Mouse (Mus musculus): ENCODE measurements around the gene Tnfaip8l2.
"Not testable (repeated sequence)": the region's sequence is repeated elsewhere in the genome, so short reads cannot be mapped to it uniquely, and the experiment has no call there.

Tnfaip8l2 gene

DNA sequence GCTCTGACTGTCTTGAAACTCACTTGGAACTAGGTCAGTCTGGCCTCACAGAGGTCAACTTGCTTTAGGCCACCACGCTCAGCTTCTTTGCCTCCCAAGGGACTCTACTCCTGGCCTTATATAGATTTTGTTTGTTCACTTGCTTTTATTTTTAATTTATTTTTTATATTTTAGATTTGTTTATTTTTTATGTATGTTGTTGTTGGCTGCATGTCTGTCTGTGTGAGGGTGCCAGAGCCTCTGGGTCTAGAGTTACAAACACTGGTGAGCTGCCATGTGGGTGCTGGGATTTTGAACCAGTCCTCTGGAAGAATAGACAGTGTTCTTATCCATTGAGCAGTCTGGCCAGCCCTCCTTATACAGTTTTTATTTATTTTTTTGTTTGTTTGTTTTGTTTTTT is 29.4 kb downstream of the Tnfaip8l2 start:
- DNase-seq (ENCODE audit: low spot score): no peak

DNA sequence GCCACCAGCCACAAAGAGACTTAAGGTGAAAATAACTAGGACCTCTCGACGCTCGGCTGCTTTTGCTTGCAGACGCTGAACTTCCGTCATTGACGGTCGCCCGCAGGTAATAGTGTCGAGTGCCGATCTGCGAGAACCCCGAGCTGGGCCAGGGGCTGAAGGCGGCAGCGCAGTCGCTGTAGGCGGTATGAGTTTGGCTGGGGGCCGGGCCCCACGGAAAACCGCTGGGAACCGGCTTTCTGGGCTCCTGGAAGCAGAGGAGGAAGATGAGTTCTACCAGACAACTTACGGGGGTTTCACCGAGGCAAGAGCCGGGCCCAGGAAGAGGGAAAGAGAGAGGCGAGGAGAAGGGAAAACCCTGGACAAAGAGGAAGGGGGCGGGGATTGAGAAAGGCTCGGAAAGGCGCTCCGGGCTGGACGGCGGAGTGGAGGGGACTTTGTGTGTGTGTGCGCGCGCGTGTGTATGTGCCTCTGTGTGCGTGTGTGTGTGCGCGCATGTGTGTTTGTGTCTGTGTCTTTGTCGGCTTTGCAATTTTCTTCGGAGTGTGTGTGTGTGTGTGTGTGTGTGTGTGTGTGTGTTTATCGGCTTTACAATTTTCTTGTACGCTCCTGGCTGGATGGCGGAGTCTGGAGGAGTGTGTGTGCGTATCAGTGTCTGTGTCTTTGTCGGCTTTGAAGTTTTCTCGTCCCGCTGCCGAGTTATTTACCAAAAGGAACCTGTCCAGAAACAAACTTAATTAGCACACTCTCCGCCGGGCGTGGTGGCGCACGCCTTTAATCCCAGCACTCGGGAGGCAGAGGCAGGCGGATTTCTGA is 31.0 kb downstream of the Tnfaip8l2 start, which contains the start of gene Vps72:
Gene Vps72, plus strand, starts transcription at position 112 of the 816 bp plus-strand sequence.
- peak; percentile 90 for DNase-seq (ENCODE audit: low spot score)

DNA sequence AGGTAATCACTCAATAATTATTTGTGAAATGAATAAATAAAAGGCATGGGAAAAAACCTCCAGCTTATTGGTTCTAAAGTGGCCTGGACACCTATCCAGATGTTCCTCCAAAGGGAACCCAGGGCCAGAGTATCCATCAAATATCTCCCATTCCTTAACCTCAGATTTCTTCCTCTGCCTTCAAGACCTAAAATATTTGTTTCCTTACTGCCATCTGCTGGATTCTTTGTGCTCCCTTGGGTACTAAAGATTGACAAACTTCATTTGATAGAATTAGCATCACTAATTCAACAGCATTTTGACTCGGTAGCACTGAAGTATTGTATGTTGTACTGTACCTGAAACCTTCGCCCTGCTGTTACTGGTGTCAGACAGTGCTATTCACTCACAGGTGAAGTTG is 34.3 kb downstream of the Tnfaip8l2 start:
- peak; percentile 22 for DNase-seq (ENCODE audit: low spot score)

DNA sequence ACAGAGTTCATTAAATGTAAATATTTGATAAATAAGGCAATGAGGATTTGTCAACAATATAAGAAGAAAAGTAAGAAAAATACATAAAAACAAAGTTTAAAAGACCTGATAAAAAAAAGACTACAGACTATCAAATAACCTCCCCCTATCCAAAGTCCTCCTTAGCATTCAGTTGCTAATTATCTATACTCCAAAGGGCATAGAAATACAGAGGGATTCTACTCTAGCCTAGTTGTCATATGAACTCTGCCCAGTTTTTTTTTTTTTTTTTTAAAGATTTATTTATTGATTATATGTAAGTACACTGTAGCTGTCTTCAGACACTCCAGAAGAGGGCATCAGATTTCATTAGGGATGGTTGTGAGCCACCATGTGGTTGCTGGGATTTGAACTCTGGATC is 34.9 kb downstream of the Tnfaip8l2 start:
- DNase-seq (ENCODE audit: low spot score): not testable (repeated sequence)

DNA sequence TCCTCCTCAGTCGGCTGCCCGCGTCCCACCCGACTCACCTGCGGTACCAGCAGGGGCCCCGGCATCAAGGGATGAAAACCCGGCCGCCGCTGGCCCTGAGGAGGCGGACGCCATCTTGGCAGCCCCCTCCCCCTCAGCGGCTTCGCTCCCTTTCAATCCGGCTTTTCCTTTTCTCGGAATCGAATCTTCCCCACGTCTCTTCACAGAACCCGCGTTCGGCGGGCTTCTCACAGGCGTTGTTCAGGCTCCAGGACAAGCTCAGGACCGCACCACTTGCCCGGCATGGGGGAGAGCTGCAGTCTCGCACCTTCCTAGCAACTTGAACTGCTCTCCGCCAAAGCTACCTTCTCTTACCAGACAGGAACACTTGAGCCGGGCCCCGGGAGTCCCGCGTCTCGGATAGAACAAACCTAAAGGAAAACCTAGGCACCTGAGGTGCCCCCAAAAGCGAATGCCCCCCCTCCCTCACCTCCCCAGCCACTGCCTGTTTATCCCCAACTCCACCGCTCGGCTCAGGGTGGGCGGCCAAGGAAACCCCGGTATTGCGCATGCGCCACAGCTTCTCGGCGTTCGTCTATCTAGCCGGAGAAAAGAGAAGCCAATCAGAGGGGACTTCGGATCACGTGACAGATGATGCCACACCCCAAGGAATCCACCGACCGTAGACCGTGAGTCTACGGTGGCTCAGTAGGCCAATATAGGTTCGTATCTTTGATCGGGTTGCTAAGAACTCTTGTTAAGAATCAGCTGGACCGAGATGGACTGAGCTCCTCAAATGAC is 35.6 kb downstream of the Tnfaip8l2 start, which contains the start of gene Pip5k1a:
Gene Pip5k1a, minus strand, starts transcription at position 593 of the 780 bp plus-strand sequence.
- DNase-seq (ENCODE audit: low spot score): peak; percentile 100

DNA sequence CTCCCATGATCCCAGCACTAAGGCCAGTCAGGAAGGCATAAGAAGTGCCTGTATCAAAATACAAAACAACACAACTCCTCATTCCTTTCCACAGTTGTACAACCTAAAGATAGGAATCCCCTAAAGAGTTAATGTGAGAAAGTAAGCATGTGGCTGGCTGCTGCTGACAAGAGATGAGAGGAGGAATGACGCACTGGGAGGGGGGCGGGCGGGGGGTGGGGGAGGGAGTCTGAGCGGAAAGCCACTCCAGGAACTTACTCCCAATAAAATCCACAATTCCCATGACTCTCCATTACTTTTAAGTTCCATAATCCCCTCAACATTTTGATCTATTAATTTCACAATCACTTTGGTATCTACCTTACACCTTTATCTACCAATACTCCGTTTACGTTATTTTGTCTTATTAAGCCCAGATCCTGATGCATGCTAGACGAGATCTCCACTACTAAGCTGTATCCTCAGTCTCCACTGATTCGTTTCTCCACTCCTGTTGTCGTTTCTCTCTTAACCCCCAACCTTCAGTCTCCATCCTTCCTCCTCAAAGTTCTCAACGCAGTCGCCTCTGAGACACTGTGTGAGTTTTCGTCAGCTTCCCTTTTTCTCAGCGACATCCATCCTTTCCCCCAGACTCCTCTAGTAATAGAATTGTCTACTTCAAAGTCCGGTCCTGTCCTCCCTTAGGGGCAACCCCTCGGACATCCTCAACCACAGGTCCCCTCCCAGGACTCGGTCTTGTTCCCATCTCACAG is 36.4 kb downstream of the Tnfaip8l2 start:
- peak; percentile 9 for DNase-seq (ENCODE audit: low spot score)

DNA sequence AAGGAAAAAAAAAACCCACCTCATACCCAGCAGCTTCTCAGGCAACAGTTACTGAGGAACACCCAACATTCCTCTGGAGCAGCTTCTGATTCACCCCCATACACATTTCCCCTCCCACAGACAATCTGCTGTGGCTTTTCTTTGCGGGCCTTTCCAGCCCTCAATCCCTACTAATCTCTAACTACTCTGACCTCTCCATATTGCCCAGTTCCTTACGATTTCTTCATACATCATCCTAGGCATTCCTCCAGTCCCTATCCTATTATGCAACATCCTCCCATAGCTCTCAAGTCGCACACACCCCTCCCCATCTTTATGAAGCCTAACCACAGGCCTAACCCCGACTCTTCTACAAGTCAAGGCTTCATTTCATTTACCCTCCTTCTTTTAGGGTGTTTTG is 37.0 kb downstream of the Tnfaip8l2 start:
- DNase-seq (ENCODE audit: low spot score): no peak

DNA sequence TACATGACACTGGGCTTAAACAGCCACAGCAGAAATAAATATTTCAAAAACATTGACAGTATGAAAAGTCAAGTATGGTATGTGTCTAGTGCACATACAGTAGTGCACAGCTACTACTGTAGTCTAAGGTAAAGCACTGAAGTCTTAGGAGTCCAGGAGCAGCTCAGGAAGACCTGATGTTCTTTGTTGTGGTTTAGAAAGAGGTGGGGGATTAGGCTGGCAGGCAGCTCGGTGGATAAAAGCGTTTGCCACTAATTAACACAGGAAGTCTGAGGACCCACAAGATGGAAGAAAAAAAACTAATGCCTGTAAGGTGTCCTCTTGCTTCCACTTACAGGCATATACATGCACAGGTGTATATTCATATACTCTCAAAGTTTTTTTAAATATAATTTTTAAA is 41.3 kb downstream of the Tnfaip8l2 start:
- no peak for DNase-seq (ENCODE audit: low spot score)
